Mouse (Mus musculus): ENCODE measurements at regions not wholly inside any gene's neighbourhood (a gene's known extent, or its start where the extent isn't known, plus 50 kb on each side); places are given as distances from the start of the nearest gene placed in this dataset.
A peak's percentile ranks its signal among the peaks of the same experiment; 100 is the strongest.

- 54% methylated on average over 3 of the region's 3 CpGs for WGBS
- no peak overlapping the region for H3K4me2 ChIP-seq (replicated peaks)
- no peak overlapping the region for H3K27ac ChIP-seq
- H3K36me3 ChIP-seq: no peaks in the 10 kb centered on the region
- peak; percentile 43; the same call in 1 of the 2 replicates for ATAC-seq (ENCODE audit: low FRiP score)
- no peaks in the 10 kb centered on the region for H3K9me3 ChIP-seq (replicated peaks)
- H3K4me1 ChIP-seq: peaks cover 11% of the 10 kb centered on the region; the same call in 1 of the 2 replicates
- H3K9ac ChIP-seq: no peak overlapping the region
- no peak overlapping the region for H3K4me3 ChIP-seq
- no peaks in the 10 kb centered on the region for H3K27me3 ChIP-seq
Observed at GRCm38 (mm10) chr8:11060604-11061003, 52.3 kb upstream of the Irs2 start.

GRCm38 (mm10) chr8:11058392-11058791 is 50.1 kb upstream of the Irs2 start:
- Histone ChIP-seq H3K4me3 (no peak overlapping the region), H3K9me3 (replicated peaks) (no peaks in the 10 kb centered on the region), H3K9ac (no peak overlapping the region), H3K27me3 (no peaks in the 10 kb centered on the region), H3K4me1 (peaks cover 15% of the 10 kb centered on the region; the same call in 1 of the 2 replicates), H3K36me3 (no peaks in the 10 kb centered on the region), H3K27ac (no peak overlapping the region), H3K4me2 (replicated peaks) (no peak overlapping the region)
- ATAC-seq (ENCODE audit: low FRiP score): no peak
- WGBS: 93% methylated on average over 3 of the region's 3 CpGs

All from hindbrain, embryonic 12.5 days (tissue).